Mouse (Mus musculus) small intestine, adult 2 months (tissue): ENCODE data around the gene Tnfsf10.

Source experiments
- CTCF ChIP-seq: fragments of 200-500 bp; IDR thresholded peaks from 2 replicates; pipeline ENCODE4 v1.5.1; 2012; ENCODE audit warnings: low read depth, mild to moderate bottlenecking, control low read depth, inconsistent platforms, low read length, moderate library complexity, mixed read lengths; ENCODE audit not compliant: insufficient replicate concordance, insufficient read length; ENCODE audit errors: extremely low read depth
- POLR2A ChIP-seq: fragments of 200-500 bp; IDR thresholded peaks from 2 replicates; pipeline ENCODE4 v1.6.1; 2012; ENCODE audit warnings: low read depth, mild to moderate bottlenecking, control low read depth, inconsistent platforms, low read length, moderate library complexity

- TF ChIP-seq CTCF = no peak
- TF ChIP-seq POLR2A = no peak
Measured at GRCm38 (mm10) chr3:27371725-27372650, 55.2 kb downstream of the Tnfsf10 start.
